Mouse (Mus musculus) adipose tissue, adult 10 weeks (tissue): Measurements from ENCODE around the gene Bcam. TPM values are rescaled to one million over a fixed set of nuclear protein-coding genes. Genes with fewer than 3 reads are reported as not detected.

ENCODE experiments used
- polyA plus RNA-seq: library from polyadenylated mRNA; stranded (reverse); fragments of 350-450 nt; fragmentation: Illumina TruSeq; extraction: RNeasy Lipid Tissue Mini Kit (QIAGEN cat#74804); gene quantifications from one replicate; pipeline ENCODE4 v1.2.3, GENCODE M21; 2014; ENCODE audit warnings: low read depth, low replicate concordance

Bcam gene
- 75.8 TPM for polyA plus RNA-seq

GRCm38 (mm10) chr7:19770984-19771391, at the start of gene Bcam:
Gene Bcam (minus strand): TSS chr7:19771016.

GRCm38 (mm10) chr7:19796697-19797588, 26.1 kb upstream of the Bcam start, which contains the start of gene Cblc:
Gene Cblc (minus strand): TSS chr7:19796809.

GRCm38 (mm10) chr7:19750217-19751069, 20.4 kb downstream of the Bcam start, which contains the start of gene Nectin2:
Gene Nectin2 (minus strand): TSS chr7:19750483.

DNA sequence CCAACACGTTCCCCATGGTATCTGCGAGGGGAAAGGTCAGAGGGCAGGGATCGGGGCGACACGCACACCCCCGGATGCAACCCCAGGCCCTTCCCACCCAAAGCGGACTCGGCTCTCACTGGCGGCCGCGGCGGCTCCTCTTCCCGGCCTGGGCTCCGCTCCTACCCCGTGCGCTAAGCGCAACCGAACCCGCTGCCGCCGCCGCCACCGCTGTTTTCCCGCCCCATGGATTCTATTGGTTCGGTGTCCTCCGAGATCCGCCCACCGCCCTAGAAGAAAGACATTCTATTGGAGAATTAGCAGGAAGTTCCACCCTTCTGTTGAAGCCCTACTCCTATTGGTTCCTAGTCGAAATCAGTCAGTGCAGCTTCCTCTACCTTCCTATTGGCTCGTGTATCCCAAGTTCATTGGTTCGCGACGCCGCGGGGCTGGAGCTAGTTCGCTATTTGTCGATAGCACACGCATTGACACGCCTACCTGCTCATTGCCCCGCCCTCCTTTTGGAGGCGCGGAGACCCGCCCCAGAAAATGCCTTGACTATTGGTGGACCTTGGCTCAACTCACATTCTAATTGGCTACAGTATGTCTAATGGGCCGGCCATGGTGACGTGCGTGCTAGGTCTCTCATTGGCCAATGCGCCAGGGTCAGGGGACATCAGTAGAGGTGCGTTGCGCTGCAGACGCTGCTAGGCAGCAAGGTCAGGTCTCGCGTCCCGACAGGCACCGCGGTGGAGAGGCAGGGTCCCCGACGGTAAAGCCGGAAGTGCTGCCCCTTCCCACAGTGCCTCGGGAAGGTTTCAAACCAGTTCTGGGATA, 55.4 kb downstream of the Bcam start, which contains the start of gene Tomm40:
Tomm40 (minus strand) TSS at position 200 of the 816 bp plus-strand sequence.

Other genes with a start within 250 kb of the Bcam start
- 83.9 TPM for gene Ppp1r37, start 207.9 kb downstream of the Bcam start, polyA plus RNA-seq
- gene Zfp296, start 193.7 kb downstream of the Bcam start, polyA plus RNA-seq, result 1.5 TPM
- gene Gemin7, start 193.4 kb downstream of the Bcam start, polyA plus RNA-seq, result 42.4 TPM
- gene Clasrp, start 166.5 kb downstream of the Bcam start, polyA plus RNA-seq, result 40.3 TPM
- gene Relb, start 141.6 kb downstream of the Bcam start, polyA plus RNA-seq, result 12.3 TPM
- 73.8 TPM for gene Clptm1, start 106.0 kb downstream of the Bcam start, polyA plus RNA-seq
- gene Apoc2, start 93.1 kb downstream of the Bcam start, polyA plus RNA-seq, result 2.8 TPM
- not detected for gene Gm44805, start 89.6 kb downstream of the Bcam start, polyA plus RNA-seq
- gene Apoc4, start 89.5 kb downstream of the Bcam start, polyA plus RNA-seq, result 4.9 TPM
- gene Apoc1, start 78.4 kb downstream of the Bcam start, polyA plus RNA-seq, result 298 TPM
- 3,823 TPM for gene Apoe, start 71.8 kb downstream of the Bcam start, polyA plus RNA-seq
- gene Tomm40, start 55.6 kb downstream of the Bcam start, polyA plus RNA-seq, result 50.1 TPM
- 27.4 TPM for gene Nectin2, start 20.5 kb downstream of the Bcam start, polyA plus RNA-seq
- 16.0 TPM for gene Cblc, start 25.8 kb upstream of the Bcam start, polyA plus RNA-seq
- 7.0 TPM for gene Bcl3, start 51.8 kb upstream of the Bcam start, polyA plus RNA-seq
- not detected for gene Gm19345, start 81.0 kb upstream of the Bcam start, polyA plus RNA-seq
- gene Ceacam16, start 90.3 kb upstream of the Bcam start, polyA plus RNA-seq, result not detected
- 0.22 TPM for gene Ceacam19, start 116.9 kb upstream of the Bcam start, polyA plus RNA-seq
- 20.5 TPM for gene Pvr, start 150.1 kb upstream of the Bcam start, polyA plus RNA-seq
- not detected for gene Igsf23, start 179.7 kb upstream of the Bcam start, polyA plus RNA-seq
- 0.24 TPM for gene Ceacam20, start 194.4 kb upstream of the Bcam start, polyA plus RNA-seq
- 2.6 TPM for gene Nlrp9b, start 220.4 kb upstream of the Bcam start, polyA plus RNA-seq